Mouse (Mus musculus): Measurements from ENCODE around the gene Sdf2. TPM values are rescaled to one million over a fixed set of nuclear protein-coding genes. Genes with fewer than 3 reads are reported as not detected.

Gene Sdf2
- total RNA-seq (2022): 10 to 100 TPM; 49.8 to 58.7 (median 53.6) TPM

DNA sequence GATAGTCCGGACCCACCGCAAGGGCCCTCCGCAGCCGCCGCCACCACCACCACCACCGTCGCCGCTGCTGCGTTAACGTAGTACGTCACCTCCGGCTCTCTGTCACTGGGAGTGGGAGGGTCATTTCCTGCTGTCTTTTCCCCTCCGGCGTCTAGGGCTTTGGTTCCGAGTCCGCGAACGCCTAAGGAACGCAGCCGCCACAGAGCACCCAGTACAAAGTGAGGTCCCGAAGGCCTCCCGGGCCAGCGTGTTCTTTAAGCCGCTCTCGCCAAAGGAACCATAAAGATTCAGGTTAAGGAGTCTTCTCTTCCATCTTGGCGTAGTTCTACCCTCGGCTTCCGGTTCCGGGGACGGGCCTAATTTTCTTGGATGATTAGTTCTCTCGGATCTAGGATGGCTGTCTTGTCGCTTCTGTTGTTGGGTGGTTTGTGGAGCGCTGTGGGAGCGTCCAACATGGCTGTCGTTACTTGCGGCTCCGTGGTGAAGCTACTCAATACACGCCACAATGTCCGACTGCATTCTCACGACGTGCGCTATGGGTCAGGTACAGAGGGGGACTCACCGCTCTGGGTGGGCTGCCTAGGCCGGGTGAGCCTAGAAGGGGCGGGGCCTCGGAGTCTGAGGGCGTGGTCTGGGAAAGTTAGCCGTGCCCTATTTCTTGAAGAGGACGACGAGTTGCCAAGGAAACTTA is at the start of gene Sdf2, which contains the start of gene Supt6:
TSS of gene Sdf2 (plus strand) at position 120 of the 691 bp plus-strand sequence.
TSS of gene Supt6 (minus strand) at position 361 of the 691 bp plus-strand sequence.
- DNase-seq (ENCODE audit: low spot score): peak; percentile 92

GRCm38 (mm10) chr11:78202372-78202771 is 43.2 kb upstream of the Sdf2 start:
- DNase-seq (ENCODE audit: low spot score): no peak

GRCm38 (mm10) chr11:78204287-78204686 is 41.3 kb upstream of the Sdf2 start:
- no peak for DNase-seq (ENCODE audit: low spot score)

GRCm38 (mm10) chr11:78205361-78206206 is 40.0 kb upstream of the Sdf2 start:
- DNase-seq (ENCODE audit: low spot score): no peak

DNA sequence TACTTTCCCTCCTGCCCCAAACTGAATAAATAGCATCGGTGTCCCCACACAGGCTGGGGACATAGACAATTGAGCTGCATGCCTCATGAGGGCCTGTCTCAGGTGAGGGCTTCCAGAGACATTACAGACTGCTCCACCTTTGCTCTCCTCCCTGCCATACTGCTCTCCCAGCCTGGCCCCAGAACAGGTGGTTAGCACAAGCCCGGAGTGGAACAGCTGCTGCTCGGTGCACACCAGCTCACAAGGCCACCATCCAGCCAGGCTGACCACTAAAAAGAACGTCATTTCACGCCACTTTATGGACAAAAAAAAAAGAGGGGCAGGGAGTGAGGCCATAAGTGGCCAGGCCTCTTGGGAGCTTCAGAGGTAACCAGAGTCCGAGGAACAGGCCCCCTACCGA is 38.4 kb upstream of the Sdf2 start:
- no peak for DNase-seq (ENCODE audit: low spot score)

GRCm38 (mm10) chr11:78209886-78210285 is 35.7 kb upstream of the Sdf2 start:
- no peak for DNase-seq (ENCODE audit: low spot score)

GRCm38 (mm10) chr11:78210615-78211014 is 34.9 kb upstream of the Sdf2 start:
- no peak for DNase-seq (ENCODE audit: low spot score)

DNA sequence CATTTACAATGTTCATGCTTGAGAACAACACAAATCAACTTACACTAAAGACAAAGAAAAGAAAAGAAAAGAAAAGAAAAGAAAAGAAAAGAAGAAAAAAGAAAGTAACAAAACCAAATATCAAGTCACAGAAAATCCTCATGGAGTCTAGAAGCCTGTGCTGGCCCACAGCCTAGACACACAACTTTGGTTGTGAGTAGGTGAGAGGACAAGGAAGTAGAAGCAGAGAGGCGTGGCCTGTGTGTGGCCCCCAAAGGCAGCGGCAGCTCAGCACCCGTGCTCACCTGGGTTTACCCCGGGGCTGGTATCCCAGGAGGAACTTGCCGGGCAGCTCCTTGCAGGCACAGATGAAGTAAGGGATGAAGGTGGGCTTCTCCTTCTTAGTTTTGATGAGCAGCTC is 34.0 kb upstream of the Sdf2 start:
- DNase-seq (ENCODE audit: low spot score): no peak

- peak; percentile 17 for DNase-seq (ENCODE audit: low spot score)
Measured at GRCm38 (mm10) chr11:78213086-78213817, 32.3 kb upstream of the Sdf2 start.

GRCm38 (mm10) chr11:78215709-78216317 is 29.7 kb upstream of the Sdf2 start:
- DNase-seq (ENCODE audit: low spot score): no peak

- DNase-seq (ENCODE audit: low spot score): no peak
Measured at GRCm38 (mm10) chr11:78223586-78223985, 22.0 kb upstream of the Sdf2 start.

DNA sequence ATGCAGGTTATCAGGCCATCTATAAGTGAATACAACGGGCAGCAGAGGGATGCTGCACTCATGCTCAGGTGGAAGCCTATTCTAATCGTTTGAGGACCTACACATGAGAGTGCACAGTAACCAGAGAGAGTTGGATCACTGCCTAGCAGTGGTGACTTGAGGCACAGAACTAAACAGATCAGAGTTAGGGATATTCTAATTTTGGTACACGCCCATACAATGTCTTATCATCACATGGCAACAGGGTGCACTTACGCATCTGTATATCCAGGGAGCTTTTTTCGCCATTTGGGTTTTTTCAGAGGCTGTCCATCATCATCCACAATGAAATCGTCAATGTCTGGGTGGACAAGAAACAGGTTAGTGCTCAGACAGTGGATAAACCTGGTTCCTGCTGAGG is 14.0 kb upstream of the Sdf2 start:
- DNase-seq (ENCODE audit: low spot score): no peak

GRCm38 (mm10) chr11:78240193-78240857 is 5.2 kb upstream of the Sdf2 start:
- peak; percentile 24 for DNase-seq (ENCODE audit: low spot score)

- DNase-seq (ENCODE audit: low spot score): no peak
Measured at GRCm38 (mm10) chr11:78245261-78245626, 302 bp upstream of the Sdf2 start.

DNA sequence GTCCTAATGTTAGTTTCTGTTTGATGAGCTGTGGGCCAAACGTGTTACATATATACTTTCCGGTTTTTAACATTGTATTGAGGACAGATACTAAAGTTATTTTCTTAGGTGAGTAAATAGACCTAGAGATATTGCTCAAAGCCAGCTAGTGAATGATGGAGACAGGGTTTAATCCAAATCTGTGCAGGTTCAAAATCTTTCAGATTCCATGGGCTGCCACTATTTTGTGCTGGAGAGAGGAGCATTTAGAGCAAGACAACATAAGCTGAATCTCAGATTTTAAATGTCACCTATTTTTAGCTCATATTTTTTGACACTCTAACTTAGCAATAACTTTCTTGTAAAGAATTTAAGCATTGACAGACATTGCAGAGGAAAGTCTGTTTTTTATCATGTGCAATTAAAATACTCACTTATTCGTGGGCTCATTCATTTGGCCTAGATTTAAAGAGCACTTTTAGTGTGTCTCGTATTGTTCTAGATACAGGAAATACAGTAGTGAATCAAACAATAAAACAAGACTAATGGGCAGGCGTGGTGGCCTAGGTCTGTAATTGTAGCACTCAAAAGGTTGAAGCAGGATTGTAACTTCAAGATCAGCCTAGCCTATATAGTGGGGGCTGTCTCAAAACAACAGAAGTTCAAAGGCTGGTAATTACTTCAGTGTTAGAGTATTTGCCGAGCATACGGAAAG is 919 bp downstream of the Sdf2 start:
- DNase-seq (ENCODE audit: low spot score): no peak

DNA sequence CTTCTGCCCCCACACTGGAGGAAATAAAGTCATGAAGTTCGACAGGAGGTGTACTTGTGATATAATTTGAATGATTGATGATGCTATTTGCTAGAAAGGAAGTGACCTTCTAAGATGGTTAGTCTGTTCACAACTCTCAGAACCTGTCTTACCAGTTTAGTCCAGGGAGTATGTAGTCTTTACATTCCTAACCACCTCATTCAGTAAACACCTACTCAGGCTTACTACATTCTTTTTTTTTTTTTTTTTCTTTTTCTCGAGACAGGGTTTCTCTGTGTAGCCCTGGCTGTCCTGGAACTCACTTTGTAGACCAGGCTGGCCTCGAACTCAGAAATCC is 1.4 kb downstream of the Sdf2 start:
- DNase-seq (ENCODE audit: low spot score): no peak

DNA sequence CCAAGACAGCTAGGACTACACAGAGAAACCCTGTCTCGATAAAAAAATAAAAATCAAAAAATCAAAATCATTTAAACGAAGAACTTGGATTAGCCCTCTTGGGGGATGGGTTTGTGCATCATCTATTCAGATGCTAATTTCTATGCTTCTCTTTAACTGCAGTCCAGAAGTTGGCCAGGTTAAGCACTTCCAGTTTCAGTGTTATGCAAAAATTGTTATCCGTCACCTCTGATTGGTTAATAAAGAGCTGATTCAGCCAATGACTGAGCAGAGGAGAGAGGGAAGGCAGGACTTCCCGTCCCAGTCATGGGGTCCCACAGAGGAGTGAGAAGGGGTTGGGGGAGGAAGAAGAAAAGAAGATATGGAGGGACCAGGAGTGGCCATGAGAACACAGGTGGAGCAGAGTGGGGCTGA is 2.2 kb downstream of the Sdf2 start:
- no peak for DNase-seq (ENCODE audit: low spot score)

GRCm38 (mm10) chr11:78256618-78257017 is 11.1 kb downstream of the Sdf2 start:
- no peak for DNase-seq (ENCODE audit: low spot score)

GRCm38 (mm10) chr11:78260489-78261258 is 15.1 kb downstream of the Sdf2 start:
- no peak for DNase-seq (ENCODE audit: low spot score)

All from heart, adult 8-10 months (tissue).